Mouse (Mus musculus) cortical plate, adult 2 months (tissue): ENCODE results near the gene Gadd45b. TPM values are rescaled to one million over a fixed set of nuclear protein-coding genes. Genes with fewer than 3 reads are reported as not detected.

Source experiments
- H3K27ac ChIP-seq: fragments of 200-500 bp; 2 replicates; pipeline ENCODE4 v1.5.1; 2012; ENCODE audit warnings: low read length, control low read depth, inconsistent platforms; ENCODE audit not compliant: insufficient read depth
- H3K4me1 ChIP-seq: fragments of 200-500 bp; 2 replicates; pipeline ENCODE4 v1.6.1; 2011; ENCODE audit warnings: low read length; ENCODE audit not compliant: control insufficient read depth, insufficient read depth
- H3K4me3 ChIP-seq: fragments of 200-500 bp; 2 replicates; pipeline ENCODE4 v1.5.1; 2011; ENCODE audit warnings: mild to moderate bottlenecking, low read length, control low read depth; ENCODE audit not compliant: insufficient read depth
- CTCF ChIP-seq: fragments of 200-500 bp; IDR thresholded peaks from 2 replicates; pipeline ENCODE4 v1.5.1; 2011; ENCODE audit warnings: mild to moderate bottlenecking, control low read depth, low read length; ENCODE audit not compliant: insufficient read depth; ENCODE audit errors: extremely low read depth
- POLR2A ChIP-seq: fragments of 200-500 bp; IDR thresholded peaks from 2 replicates; pipeline ENCODE4 v1.6.1; 2011; ENCODE audit warnings: mild to moderate bottlenecking, low read length, control low read depth; ENCODE audit not compliant: insufficient read depth; ENCODE audit errors: extremely low read depth
- polyA plus RNA-seq: library from polyadenylated mRNA; depleted of rRNA; stranded (reverse); fragments of >200 nt; gene quantifications from 2 replicates; pipeline ENCODE4 v1.2.3, GENCODE M21; 2012

The Gadd45b gene
- polyA plus RNA-seq, 1 experiment, result 25.6 TPM

- Histone ChIP-seq H3K4me1 (peaks cover 7% of the 10 kb centered on the region), H3K4me3 (no peak overlapping the region), H3K27ac (no peak overlapping the region)
- TF ChIP-seq POLR2A, result no peak
- no peak for TF ChIP-seq CTCF
Observed at GRCm38 (mm10) chr10:80943701-80944100, 13.8 kb downstream of the Gadd45b start.

GRCm38 (mm10) chr10:80944231-80944630 is 14.4 kb downstream of the Gadd45b start:
- Histone ChIP-seq H3K4me3 (no peak overlapping the region), H3K4me1 (peaks cover 7% of the 10 kb centered on the region), H3K27ac (no peak overlapping the region)
- TF ChIP-seq POLR2A, result no peak
- no peak for TF ChIP-seq CTCF

GRCm38 (mm10) chr10:80946684-80947437 is 17.0 kb downstream of the Gadd45b start:
- H3K4me1 ChIP-seq, result no peaks in the 10 kb centered on the region
- no peak overlapping the region for H3K4me3 ChIP-seq
- H3K27ac ChIP-seq, result no peak overlapping the region
- TF ChIP-seq POLR2A (no peak), CTCF (no peak)

- no peak overlapping the region for H3K4me3 ChIP-seq
- TF ChIP-seq CTCF (no peak), POLR2A (no peak)
Observed at GRCm38 (mm10) chr10:80947802-80948201, 17.9 kb downstream of the Gadd45b start.

GRCm38 (mm10) chr10:80948570-80948969 is 18.7 kb downstream of the Gadd45b start:
- no peak overlapping the region for H3K4me3 ChIP-seq
- H3K4me1 ChIP-seq, result no peaks in the 10 kb centered on the region
- no peak overlapping the region for H3K27ac ChIP-seq
- TF ChIP-seq CTCF (no peak), POLR2A (no peak)

More at GRCm38 (mm10) chr10:80947802-80948201, 17.9 kb downstream of the Gadd45b start:
- Histone ChIP-seq H3K4me1 (no peaks in the 10 kb centered on the region), H3K27ac (no peak overlapping the region)

- Histone ChIP-seq H3K4me1 (no peaks in the 10 kb centered on the region), H3K4me3 (no peak overlapping the region), H3K27ac (no peak overlapping the region)
- no peak for TF ChIP-seq CTCF
- TF ChIP-seq POLR2A, result no peak
Observed at GRCm38 (mm10) chr10:80949081-80949480, 19.2 kb downstream of the Gadd45b start.

- H3K4me1 ChIP-seq, result no peaks in the 10 kb centered on the region
Observed at GRCm38 (mm10) chr10:80950314-80950713, 20.4 kb downstream of the Gadd45b start.

GRCm38 (mm10) chr10:80951761-80952390 is 22.0 kb downstream of the Gadd45b start:
- Histone ChIP-seq H3K4me3 (no peak overlapping the region), H3K4me1 (no peaks in the 10 kb centered on the region), H3K27ac (no peak overlapping the region)
- TF ChIP-seq CTCF (no peak), POLR2A (no peak)

More at GRCm38 (mm10) chr10:80950314-80950713, 20.4 kb downstream of the Gadd45b start:
- Histone ChIP-seq H3K4me3 (no peak overlapping the region), H3K27ac (no peak overlapping the region)
- no peak for TF ChIP-seq CTCF
- no peak for TF ChIP-seq POLR2A

GRCm38 (mm10) chr10:80952449-80952848 is 22.6 kb downstream of the Gadd45b start:
- H3K4me1 ChIP-seq, result no peaks in the 10 kb centered on the region
- no peak for TF ChIP-seq POLR2A
- TF ChIP-seq CTCF, result no peak
- H3K4me3 ChIP-seq, result no peak overlapping the region
- no peak overlapping the region for H3K27ac ChIP-seq

- Histone ChIP-seq H3K4me3 (no peak overlapping the region), H3K4me1 (no peaks in the 10 kb centered on the region), H3K27ac (no peak overlapping the region)
- no peak for TF ChIP-seq CTCF
- TF ChIP-seq POLR2A, result no peak
Observed at GRCm38 (mm10) chr10:80954415-80954814, 24.5 kb downstream of the Gadd45b start.
